Mouse (Mus musculus) G1E (cell line): ENCODE results near the gene Rbm28. TPM values are rescaled to one million over a fixed set of nuclear protein-coding genes. Genes with fewer than 3 reads are reported as not detected.

Source experiments
- ATAC-seq: 2 replicates; pipeline ENCODE4 v1.8.0; 2016; ENCODE audit warnings: mild to moderate bottlenecking; ENCODE audit not compliant: insufficient number of reproducible peaks, poor library complexity, low FRiP score, severe bottlenecking; ENCODE audit errors: extremely low read depth
- DNase-seq: peaks from one replicate; pipeline ENCODE4 v3.0.0; 2012; ENCODE audit warnings: low spot score
- H3K27me3 ChIP-seq: 2 replicates; pipeline ENCODE4 v1.6.1; 2012; ENCODE audit warnings: mild to moderate bottlenecking, low read length, inconsistent platforms; ENCODE audit not compliant: insufficient read depth
- H3K36me3 ChIP-seq: replicated peaks from 2 replicates; pipeline ENCODE3; 2012; ENCODE audit warnings: mild to moderate bottlenecking, inconsistent platforms
- H3K4me1 ChIP-seq: 2 replicates; pipeline ENCODE4 v1.6.1; 2012; ENCODE audit warnings: low read depth, low read length, inconsistent platforms, mixed read lengths; ENCODE audit not compliant: insufficient read depth
- H3K4me3 ChIP-seq: 2 replicates; pipeline ENCODE4 v1.5.1; 2012; ENCODE audit warnings: low read depth, mild to moderate bottlenecking, inconsistent platforms, low read length, moderate library complexity, mixed read lengths
- H3K9me3 ChIP-seq: replicated peaks from 2 replicates; pipeline ENCODE4 v1.6.1; 2012; ENCODE audit warnings: inconsistent platforms
- CTCF ChIP-seq: IDR thresholded peaks from 2 replicates; pipeline ENCODE4 v1.5.1; 2012; ENCODE audit warnings: low read depth, low read length, inconsistent platforms, mixed read lengths
- GATA1 ChIP-seq: IDR thresholded peaks from 2 replicates; pipeline ENCODE4 v1.6.1; 2012; ENCODE audit warnings: borderline replicate concordance, low read length, inconsistent platforms, mixed read lengths
- GATA2 ChIP-seq: IDR thresholded peaks from 2 replicates; pipeline ENCODE4 v1.6.1; 2012; ENCODE audit warnings: low read depth, low read length, inconsistent platforms, borderline replicate concordance
- POLR2AphosphoS5 ChIP-seq: IDR thresholded peaks from 2 replicates; pipeline ENCODE4 v1.6.1; 2012; ENCODE audit warnings: low read depth, low read length, inconsistent platforms; ENCODE audit not compliant: insufficient replicate concordance
- TAL1 ChIP-seq: conservative IDR thresholded peaks from 2 replicates; pipeline ENCODE4 v1.6.1; 2012; ENCODE audit warnings: low read depth, low read length, inconsistent platforms, mixed read lengths
- polyA plus RNA-seq: library from polyadenylated mRNA; stranded (reverse); fragments of >175 nt; gene quantifications from 2 replicates; pipeline ENCODE4 v1.2.3, GENCODE M21; 2012
- total RNA-seq, 2 experiments: library from RNA; stranded (forward) in 1 of 2; stranded (reverse) in 1 of 2; fragments of 200-1000 nt in 1 of 2; fragments of >200 nt in 1 of 2; fragmentation: Nextera tagmentation in 1 of 2; gene quantifications; 2 replicates each; pipeline ENCODE4 v1.2.3; 2014 to 2017

The Rbm28 gene
- total and polyA plus RNA-seq, 3 experiments, result 19.1 to 61.0 (median 59.1) TPM

- no peak overlapping the region for H3K4me3 ChIP-seq
- H3K36me3 ChIP-seq, result peaks cover 80% of the 10 kb centered on the region
- no peak for DNase-seq
- H3K27me3 ChIP-seq, result no peaks in the 10 kb centered on the region
- TF ChIP-seq GATA2 (no peak), GATA1 (no peak), CTCF (no peak), POLR2AphosphoS5 (no peak), TAL1 (no peak)
- H3K9me3 ChIP-seq, result no peaks in the 10 kb centered on the region
- ATAC-seq, result no peak
- no peaks in the 10 kb centered on the region for H3K4me1 ChIP-seq
Measured at GRCm38 (mm10) chr6:29146641-29147040, 18.2 kb downstream of the Rbm28 start.

- DNase-seq (no peak), ATAC-seq (no peak)
- H3K9me3 ChIP-seq, result no peaks in the 10 kb centered on the region
- H3K36me3 ChIP-seq, result peaks cover 80% of the 10 kb centered on the region
- H3K4me3 ChIP-seq, result no peak overlapping the region
- H3K27me3 ChIP-seq, result no peaks in the 10 kb centered on the region
- no peak for TF ChIP-seq TAL1
- no peak for TF ChIP-seq CTCF
- TF ChIP-seq POLR2AphosphoS5, result no peak
- no peak for TF ChIP-seq GATA1
- TF ChIP-seq GATA2, result no peak
- no peaks in the 10 kb centered on the region for H3K4me1 ChIP-seq
Measured at GRCm38 (mm10) chr6:29145456-29146307, 19.1 kb downstream of the Rbm28 start.

- no peaks in the 10 kb centered on the region for H3K27me3 ChIP-seq
- ATAC-seq (no peak), DNase-seq (no peak)
- no peaks in the 10 kb centered on the region for H3K9me3 ChIP-seq
- H3K4me1 ChIP-seq, result no peaks in the 10 kb centered on the region
- H3K4me3 ChIP-seq, result no peak overlapping the region
- H3K36me3 ChIP-seq, result peaks cover 82% of the 10 kb centered on the region
- TF ChIP-seq GATA2, result no peak
- TF ChIP-seq GATA1, result no peak
- no peak for TF ChIP-seq CTCF
- no peak for TF ChIP-seq TAL1
- TF ChIP-seq POLR2AphosphoS5, result no peak
Measured at GRCm38 (mm10) chr6:29144971-29145370, 19.8 kb downstream of the Rbm28 start.

GRCm38 (mm10) chr6:29143608-29144007, 21.2 kb downstream of the Rbm28 start:
- ATAC-seq, result no peak
- peak; percentile 18 for DNase-seq
- H3K27me3 ChIP-seq, result no peaks in the 10 kb centered on the region
- TF ChIP-seq CTCF (peak; percentile 43; the same call in 1 of the 2 replicates), GATA1 (no peak)
- H3K4me3 ChIP-seq, result no peak overlapping the region
- H3K36me3 ChIP-seq, result peaks cover 81% of the 10 kb centered on the region
- H3K4me1 ChIP-seq, result no peaks in the 10 kb centered on the region
- H3K9me3 ChIP-seq, result no peaks in the 10 kb centered on the region

- DNase-seq (no peak), ATAC-seq (no peak)
- Histone ChIP-seq H3K9me3 (no peaks in the 10 kb centered on the region), H3K36me3 (peaks cover 90% of the 10 kb centered on the region), H3K27me3 (no peaks in the 10 kb centered on the region), H3K4me1 (no peaks in the 10 kb centered on the region), H3K4me3 (no peak overlapping the region)
- TF ChIP-seq TAL1 (no peak), POLR2AphosphoS5 (no peak), GATA1 (no peak), GATA2 (no peak), CTCF (no peak)
Measured at GRCm38 (mm10) chr6:29137441-29137840, 27.4 kb downstream of the Rbm28 start.

GRCm38 (mm10) chr6:29133100-29133499, 31.7 kb downstream of the Rbm28 start:
- Histone ChIP-seq H3K9me3 (no peaks in the 10 kb centered on the region), H3K36me3 (peaks cover 91% of the 10 kb centered on the region), H3K27me3 (no peaks in the 10 kb centered on the region), H3K4me1 (no peaks in the 10 kb centered on the region), H3K4me3 (no peak overlapping the region)
- ATAC-seq, result no peak
- TF ChIP-seq GATA2 (no peak), GATA1 (no peak), TAL1 (no peak), POLR2AphosphoS5 (no peak), CTCF (no peak)
- no peak for DNase-seq
